Mouse (Mus musculus): ENCODE data around the gene Fkbp5.

DNA sequence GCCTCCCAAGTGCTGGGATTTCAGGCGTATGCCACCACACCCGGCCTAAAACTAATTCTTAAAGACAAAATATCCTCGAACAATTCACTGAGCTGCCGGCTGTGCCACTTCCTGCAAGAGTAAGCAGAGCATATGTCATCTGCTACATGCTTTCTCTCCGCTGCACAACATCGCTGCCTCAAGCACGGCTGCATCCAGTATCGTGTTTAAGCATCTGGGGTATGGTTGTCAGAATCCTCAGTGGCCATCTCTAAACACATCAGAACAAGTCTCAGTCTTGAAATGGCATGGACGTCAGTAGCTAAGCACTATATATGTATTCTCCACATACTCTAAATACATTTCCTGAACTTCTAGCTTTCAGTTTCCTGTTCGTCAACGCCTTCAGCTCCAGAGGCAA is 49.6 kb downstream of the Fkbp5 start:
- TF ChIP-seq CTCF (IDR thresholded peaks at IDR 0.05; ENCODE audit: low read depth) = no peak
- no peak for TF ChIP-seq EP300 (IDR thresholded peaks at IDR 0.05; ENCODE audit: low read depth)
